Mouse (Mus musculus) hindbrain, embryonic 14.5 days (tissue): ENCODE data around the gene Rasgrf2. TPM values are rescaled to one million over a fixed set of nuclear protein-coding genes. Genes with fewer than 3 reads are reported as not detected.

Experiments
- ATAC-seq: fragments of 200-750 bp; cut with Nextera tagmentation; 2 replicates; pipeline ENCODE4 v1.8.0; 2017; ENCODE audit warnings: moderate number of reproducible peaks, mild to moderate bottlenecking, moderate TSS enrichment, moderate library complexity; ENCODE audit not compliant: low FRiP score
- DNase-seq: peaks from one replicate; pipeline ENCODE4 v3.0.0-alpha.2; 2015; ENCODE audit warnings: low spot score
- H3K27ac ChIP-seq: fragments of 300-500 bp; sonication (generic); 2 replicates; pipeline ENCODE4 v1.5.1; 2014; ENCODE audit warnings: mild to moderate bottlenecking, moderate library complexity
- H3K27me3 ChIP-seq: fragments of 300-500 bp; sonication (generic); 2 replicates; pipeline ENCODE4 v1.6.1; 2014; ENCODE audit warnings: mild to moderate bottlenecking, low read length, mixed read lengths; ENCODE audit not compliant: control insufficient read depth, insufficient read depth
- H3K36me3 ChIP-seq: fragments of 300-500 bp; sonication (generic); replicated peaks from 2 replicates; pipeline ENCODE4 v1.6.1; 2014; ENCODE audit not compliant: control insufficient read depth, insufficient read depth
- H3K4me1 ChIP-seq: fragments of 300-500 bp; sonication (generic); replicated peaks from 2 replicates; pipeline ENCODE4 v1.6.1; 2014; ENCODE audit warnings: antibody characterized with exemption, low read length, mixed read lengths; ENCODE audit not compliant: control insufficient read depth, insufficient read depth
- H3K4me2 ChIP-seq: fragments of 300-500 bp; sonication (generic); replicated peaks from 2 replicates; pipeline ENCODE4 v1.6.1; 2014; ENCODE audit warnings: mild to moderate bottlenecking, moderate library complexity
- H3K4me3 ChIP-seq: fragments of 300-500 bp; sonication (generic); replicated peaks from 2 replicates; pipeline ENCODE4 v1.5.1; 2014; ENCODE audit warnings: mild to moderate bottlenecking, low read length
- H3K9ac ChIP-seq: fragments of 300-500 bp; sonication (generic); 2 replicates; pipeline ENCODE4 v1.6.1; 2014
- H3K9me3 ChIP-seq: fragments of 300-500 bp; sonication (generic); 2 replicates; pipeline ENCODE4 v1.6.1; 2016; ENCODE audit warnings: low read length; ENCODE audit not compliant: control insufficient read depth
- WGBS: fragments of 180-500 bp; shearing (Covaris S2); extraction: QIAGEN DNeasy Blood & Tissue Kit; methylation state at CpG from one replicate; pipeline ENCODE4 v1.1.7; 2014; 5-methylcytosine and 5-hydroxymethylcytosine counted together
- polyA plus RNA-seq: library from polyadenylated mRNA; unstranded; fragments of >200 nt; fragmentation: Nextera tagmentation; extraction: Ambion mirVana; gene quantifications from 2 replicates; pipeline ENCODE4 v1.2.1, GENCODE M21; 2014

Rasgrf2 gene
- polyA plus RNA-seq, 1 experiment from 2014 or later = 6.5 TPM

- Histone ChIP-seq H3K4me1 (peaks cover 8% of the 10 kb centered on the region; the same call in 1 of the 2 replicates), H3K4me2 (peak overlapping the region; percentile 21), H3K9me3 (no peaks in the 10 kb centered on the region), H3K4me3 (no peak overlapping the region), H3K27ac (no peak overlapping the region), H3K27me3 (no peaks in the 10 kb centered on the region), H3K9ac (0 out of 2 replicates have a peak overlapping the region, but pooled peaks have one; percentile 29), H3K36me3 (no peaks in the 10 kb centered on the region)
- DNase-seq (no peak), ATAC-seq (peak; percentile 81)
- WGBS = 32% methylated on average over 6 of the region's 6 CpGs
Measured at GRCm38 (mm10) chr13:91915582-91916239, 215.7 kb downstream of the Rasgrf2 start.

- Histone ChIP-seq H3K27ac (no peak overlapping the region), H3K4me2 (peak overlapping the region; percentile 21), H3K4me1 (peaks cover 8% of the 10 kb centered on the region; the same call in 1 of the 2 replicates), H3K4me3 (no peak overlapping the region), H3K27me3 (no peaks in the 10 kb centered on the region), H3K36me3 (no peaks in the 10 kb centered on the region), H3K9me3 (no peaks in the 10 kb centered on the region), H3K9ac (0 out of 2 replicates have a peak overlapping the region, but pooled peaks have one; percentile 29)
- DNase-seq (no peak), ATAC-seq (peak; percentile 18; the same call in 1 of the 2 replicates)
- WGBS = 24% methylated on average over 4 of the region's 4 CpGs
Measured at GRCm38 (mm10) chr13:91915192-91915581, 216.3 kb downstream of the Rasgrf2 start.

DNA sequence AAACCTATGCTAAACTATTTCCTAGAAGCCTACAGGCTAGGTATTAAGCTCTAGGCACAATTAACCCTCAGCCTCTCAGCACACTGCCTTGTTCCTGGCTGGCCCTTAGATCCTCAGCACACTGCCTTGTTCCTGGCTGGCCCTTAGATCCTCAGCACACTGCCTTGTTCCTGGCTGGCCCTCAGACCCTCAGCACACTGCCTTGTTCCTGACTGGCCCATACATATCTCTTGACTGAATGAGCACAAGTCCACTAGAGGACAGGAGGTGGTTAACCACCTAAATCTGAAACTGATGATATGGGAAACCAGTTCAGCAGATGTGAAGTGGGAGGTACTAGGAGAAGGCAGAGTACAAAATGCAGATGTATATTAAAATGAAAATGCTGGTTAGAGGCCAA, 219.8 kb downstream of the Rasgrf2 start:
- Histone ChIP-seq H3K9ac (no peak overlapping the region), H3K4me2 (no peak overlapping the region), H3K27ac (no peak overlapping the region), H3K36me3 (no peaks in the 10 kb centered on the region), H3K27me3 (no peaks in the 10 kb centered on the region), H3K4me3 (no peak overlapping the region), H3K9me3 (no peaks in the 10 kb centered on the region), H3K4me1 (peaks cover 8% of the 10 kb centered on the region; the same call in 1 of the 2 replicates)
- no peak for ATAC-seq
- DNase-seq = no peak

DNA sequence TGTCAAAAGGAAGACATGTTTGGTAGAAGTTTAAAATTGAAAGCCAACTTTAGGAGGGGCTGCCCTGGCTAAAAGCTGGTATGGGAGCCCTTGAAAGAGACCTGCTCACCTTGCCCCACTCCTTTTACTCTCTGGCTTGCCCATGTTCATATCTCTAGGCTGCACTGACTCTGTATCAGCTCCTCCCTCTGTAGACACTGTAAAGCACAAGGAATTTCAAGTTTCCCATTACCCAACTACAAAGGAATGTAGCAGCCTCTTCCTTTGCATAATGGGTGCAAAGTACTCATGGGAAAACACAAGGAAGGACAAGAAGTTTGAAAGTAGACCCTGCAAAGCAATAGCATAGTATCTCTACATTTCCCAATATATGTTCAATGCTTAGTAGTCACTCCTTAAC, 220.2 kb downstream of the Rasgrf2 start:
- no peaks in the 10 kb centered on the region for H3K36me3 ChIP-seq
- H3K27me3 ChIP-seq = no peaks in the 10 kb centered on the region
- no peak overlapping the region for H3K9ac ChIP-seq
- no peak overlapping the region for H3K27ac ChIP-seq
- peaks cover 6% of the 10 kb centered on the region; the same call in 1 of the 2 replicates for H3K4me1 ChIP-seq
- no peaks in the 10 kb centered on the region for H3K9me3 ChIP-seq
- no peak overlapping the region for H3K4me3 ChIP-seq
- DNase-seq (no peak), ATAC-seq (no peak)
- no peak overlapping the region for H3K4me2 ChIP-seq

DNA sequence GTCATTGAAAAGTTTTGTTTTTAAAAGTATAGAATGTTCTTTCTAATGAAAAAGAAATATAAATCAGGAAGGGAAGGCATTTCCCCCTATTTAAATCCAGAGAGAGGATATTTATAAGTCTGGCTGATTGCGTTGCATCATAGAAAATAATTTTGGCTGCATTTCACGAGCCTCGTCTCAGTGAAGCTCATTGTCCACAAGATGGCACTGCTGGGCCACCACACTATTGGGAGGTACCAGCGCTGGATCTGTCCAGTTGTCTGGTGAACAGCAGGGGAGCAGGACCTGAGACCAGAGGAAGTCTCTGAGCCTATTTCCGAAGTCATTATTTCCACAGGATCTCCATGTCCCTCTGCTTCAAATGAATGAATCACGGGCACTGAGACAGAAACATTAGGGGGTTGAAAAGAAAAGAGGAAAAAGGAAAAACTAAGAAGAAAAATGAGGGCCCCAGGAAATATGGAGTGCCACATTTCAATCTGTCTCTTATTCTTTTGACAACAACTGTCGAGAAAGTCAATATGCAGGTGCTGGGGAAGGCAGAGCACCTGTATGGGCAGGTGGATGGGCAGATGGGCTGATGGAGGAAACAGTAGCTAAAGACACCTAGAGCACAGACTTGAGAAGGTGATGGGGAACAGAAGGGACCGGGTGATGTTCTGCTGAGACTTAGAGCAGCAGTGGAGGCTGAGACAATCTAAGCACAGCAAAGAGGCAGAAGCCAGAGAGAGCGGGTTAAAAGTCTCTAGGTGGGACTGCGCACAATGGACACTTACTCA, 223.1 kb downstream of the Rasgrf2 start:
- no peak overlapping the region for H3K9ac ChIP-seq
- 39% methylated on average over 10 of the region's 10 CpGs for WGBS

GRCm38 (mm10) chr13:91906338-91906737, 225.1 kb downstream of the Rasgrf2 start:
- Histone ChIP-seq H3K4me2 (no peak overlapping the region), H3K9ac (no peak overlapping the region), H3K27ac (no peak overlapping the region), H3K4me1 (no peaks in the 10 kb centered on the region), H3K9me3 (no peaks in the 10 kb centered on the region), H3K36me3 (no peaks in the 10 kb centered on the region), H3K4me3 (no peak overlapping the region), H3K27me3 (no peaks in the 10 kb centered on the region)
- DNase-seq = no peak
- peak; percentile 39; the same call in 1 of the 2 replicates for ATAC-seq
- WGBS = 53% methylated on average over 3 of the region's 3 CpGs

More for the DNA sequence above, 223.1 kb downstream of the Rasgrf2 start:
- H3K27me3 ChIP-seq = no peaks in the 10 kb centered on the region
- no peak overlapping the region for H3K4me2 ChIP-seq
- H3K36me3 ChIP-seq = no peaks in the 10 kb centered on the region
- H3K27ac ChIP-seq = no peak overlapping the region
- peak; percentile 86 for DNase-seq
- H3K9me3 ChIP-seq = no peaks in the 10 kb centered on the region
- H3K4me1 ChIP-seq = no peaks in the 10 kb centered on the region
- peak; percentile 90 for ATAC-seq
- H3K4me3 ChIP-seq = no peak overlapping the region

- Histone ChIP-seq H3K27me3 (no peaks in the 10 kb centered on the region), H3K9me3 (no peaks in the 10 kb centered on the region), H3K4me3 (no peak overlapping the region), H3K36me3 (no peaks in the 10 kb centered on the region), H3K27ac (no peak overlapping the region), H3K4me2 (no peak overlapping the region), H3K9ac (no peak overlapping the region), H3K4me1 (no peaks in the 10 kb centered on the region)
- 65% methylated on average over 1 of the region's 1 CpGs for WGBS
- DNase-seq = no peak
- ATAC-seq = no peak
Measured at GRCm38 (mm10) chr13:91896476-91896875, 235.0 kb downstream of the Rasgrf2 start.

GRCm38 (mm10) chr13:91893132-91893531, 238.3 kb downstream of the Rasgrf2 start:
- no peak for DNase-seq
- WGBS = 80% methylated on average over 6 of the region's 6 CpGs
- ATAC-seq = no peak

GRCm38 (mm10) chr13:91890031-91890619, 241.3 kb downstream of the Rasgrf2 start:
- Histone ChIP-seq H3K4me1 (no peaks in the 10 kb centered on the region), H3K36me3 (no peaks in the 10 kb centered on the region), H3K27me3 (no peaks in the 10 kb centered on the region), H3K4me2 (no peak overlapping the region), H3K9me3 (no peaks in the 10 kb centered on the region), H3K27ac (no peak overlapping the region), H3K4me3 (no peak overlapping the region), H3K9ac (no peak overlapping the region)
- WGBS = 76% methylated on average over 6 of the region's 6 CpGs
- no peak for DNase-seq
- no peak for ATAC-seq

More at GRCm38 (mm10) chr13:91893132-91893531, 238.3 kb downstream of the Rasgrf2 start:
- Histone ChIP-seq H3K9ac (no peak overlapping the region), H3K4me1 (no peaks in the 10 kb centered on the region), H3K27ac (no peak overlapping the region), H3K4me2 (no peak overlapping the region), H3K4me3 (no peak overlapping the region), H3K9me3 (no peaks in the 10 kb centered on the region), H3K27me3 (no peaks in the 10 kb centered on the region), H3K36me3 (no peaks in the 10 kb centered on the region)
